Mouse (Mus musculus) stomach, embryonic 15.5 days (tissue): Measurements from ENCODE around the gene Fat1. TPM values are rescaled to one million over a fixed set of nuclear protein-coding genes. Genes with fewer than 3 reads are reported as not detected.

Experiments used
- ATAC-seq: fragments of 200-750 bp; cut with Nextera tagmentation; 2 replicates; pipeline ENCODE4 v1.8.0; 2017; ENCODE audit warnings: low read depth, moderate number of reproducible peaks, moderate TSS enrichment; ENCODE audit not compliant: insufficient read depth, low FRiP score
- H3K27ac ChIP-seq: fragments of 300-500 bp; sonication (generic); 2 replicates; pipeline ENCODE4 v1.5.1; 2015; ENCODE audit warnings: mild to moderate bottlenecking, inconsistent platforms
- H3K27me3 ChIP-seq: fragments of 300-500 bp; sonication (generic); replicated peaks from 2 replicates; pipeline ENCODE4 v1.6.1; 2015; ENCODE audit warnings: inconsistent platforms
- H3K36me3 ChIP-seq: fragments of 300-500 bp; sonication (generic); 2 replicates; pipeline ENCODE4 v1.6.1; 2015; ENCODE audit warnings: inconsistent platforms
- H3K4me1 ChIP-seq: fragments of 300-500 bp; sonication (generic); 2 replicates; pipeline ENCODE4 v1.6.1; 2015; ENCODE audit warnings: inconsistent platforms
- H3K4me2 ChIP-seq: fragments of 300-500 bp; sonication (generic); 2 replicates; pipeline ENCODE4 v1.6.1; 2015; ENCODE audit warnings: mild to moderate bottlenecking, inconsistent platforms
- H3K4me3 ChIP-seq: fragments of 300-500 bp; sonication (generic); replicated peaks from 2 replicates; pipeline ENCODE4 v1.5.1; 2015; ENCODE audit warnings: inconsistent platforms
- H3K9ac ChIP-seq: fragments of 300-500 bp; sonication (generic); 2 replicates; pipeline ENCODE4 v1.6.1; 2015; ENCODE audit warnings: inconsistent platforms
- H3K9me3 ChIP-seq: fragments of 300-500 bp; sonication (generic); 2 replicates; pipeline ENCODE4 v1.6.1; 2016; ENCODE audit warnings: inconsistent platforms
- WGBS: fragments of 180-500 bp; shearing (Covaris S2); methylation state at CpG from one replicate; pipeline ENCODE4 v1.1.7; 2015; 5-methylcytosine and 5-hydroxymethylcytosine counted together
- polyA plus RNA-seq: library from polyadenylated mRNA; unstranded; fragments of >200 nt; fragmentation: Nextera tagmentation; extraction: Ambion mirVana; gene quantifications from 2 replicates; pipeline ENCODE4 v1.2.1, GENCODE M21; 2015

Fat1 gene
- polyA plus RNA-seq, 1 experiment from 2014 or later, result 14.5 TPM

DNA sequence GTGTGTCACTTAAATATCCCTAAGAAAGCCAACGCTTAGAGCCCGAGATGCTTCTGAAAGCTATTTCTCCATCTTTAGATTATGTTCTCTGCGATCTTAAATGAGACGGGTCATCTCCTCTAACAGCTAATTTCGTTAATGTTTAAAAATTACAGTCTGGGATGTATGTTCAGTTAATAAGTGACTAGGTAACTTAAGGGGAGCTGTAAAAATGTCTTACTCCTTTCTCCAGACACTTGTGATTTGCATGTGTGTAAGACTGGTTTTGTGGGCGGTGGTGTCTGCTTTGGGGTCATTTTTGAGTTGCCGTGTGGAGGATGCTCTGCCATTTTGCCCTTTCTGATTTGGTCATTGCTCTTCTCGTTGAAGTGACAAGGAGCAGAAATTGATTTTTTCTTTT is 78.6 kb downstream of the Fat1 start:
- ATAC-seq, result no peak
- WGBS, result 86% methylated on average over 8 of the region's 8 CpGs
- H3K36me3 ChIP-seq, result peaks cover 29% of the 10 kb centered on the region
- no peaks in the 10 kb centered on the region for H3K4me1 ChIP-seq
- no peak overlapping the region for H3K9ac ChIP-seq
- no peaks in the 10 kb centered on the region for H3K9me3 ChIP-seq
- H3K4me3 ChIP-seq, result no peak overlapping the region
- H3K27me3 ChIP-seq, result no peaks in the 10 kb centered on the region
- no peak overlapping the region for H3K4me2 ChIP-seq
- H3K27ac ChIP-seq, result no peak overlapping the region

DNA sequence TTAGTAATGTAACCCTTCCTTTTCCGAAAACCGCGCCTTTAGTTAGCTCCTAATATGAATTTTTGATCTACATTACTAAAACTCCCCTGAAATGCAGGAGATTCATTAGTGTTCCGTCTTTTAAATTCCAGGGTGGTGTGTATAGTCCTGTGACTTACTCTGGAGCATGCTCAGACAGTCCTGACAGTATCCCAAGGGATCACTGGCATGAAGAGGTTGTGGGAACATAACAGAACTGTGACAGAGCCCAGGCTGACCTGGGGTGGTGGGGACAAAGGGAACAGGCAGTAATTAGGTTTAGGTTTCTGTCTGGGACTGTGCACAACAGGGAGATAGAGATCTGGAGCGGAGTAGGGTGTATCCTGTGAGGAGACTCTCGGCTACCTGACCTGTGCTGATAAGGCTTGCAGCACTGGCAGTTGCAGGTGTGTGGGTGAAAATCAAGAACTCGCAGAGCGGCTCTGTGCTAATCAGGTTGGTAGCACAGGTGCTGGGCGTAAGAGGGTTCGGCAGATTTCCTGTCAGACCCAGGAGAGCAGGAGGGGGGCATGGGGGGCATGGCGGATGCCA is 79.3 kb downstream of the Fat1 start:
- H3K36me3 ChIP-seq, result peaks cover 29% of the 10 kb centered on the region
- H3K4me1 ChIP-seq, result no peaks in the 10 kb centered on the region
- H3K27me3 ChIP-seq, result no peaks in the 10 kb centered on the region
- H3K4me2 ChIP-seq, result no peak overlapping the region
- H3K4me3 ChIP-seq, result no peak overlapping the region
- no peak overlapping the region for H3K27ac ChIP-seq
- no peaks in the 10 kb centered on the region for H3K9me3 ChIP-seq
- H3K9ac ChIP-seq, result no peak overlapping the region
- peak; percentile 47 for ATAC-seq
- WGBS, result 84% methylated on average over 11 of the region's 11 CpGs

DNA sequence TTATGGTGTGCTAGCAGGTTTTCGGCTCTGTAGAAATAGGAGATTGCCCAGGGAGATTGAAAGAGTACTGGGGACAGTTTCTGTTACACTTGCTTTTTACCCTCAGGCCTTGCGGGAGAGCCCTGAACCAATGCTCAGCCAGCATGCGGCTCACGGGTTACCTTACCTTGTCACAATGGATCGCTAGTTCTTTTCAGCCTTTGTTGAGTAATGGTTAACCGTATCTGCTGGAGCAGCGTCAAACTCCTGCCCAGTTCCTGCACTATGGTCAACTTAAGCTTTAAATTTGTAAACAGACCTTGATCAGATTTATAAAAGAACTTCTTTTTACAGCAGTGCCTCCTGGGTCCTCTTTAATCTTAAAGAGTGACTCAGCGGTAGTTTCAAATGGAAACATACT is 80.6 kb downstream of the Fat1 start:
- no peak for ATAC-seq
- H3K27ac ChIP-seq, result no peak overlapping the region
- no peaks in the 10 kb centered on the region for H3K9me3 ChIP-seq
- no peak overlapping the region for H3K9ac ChIP-seq
- no peaks in the 10 kb centered on the region for H3K4me1 ChIP-seq
- 69% methylated on average over 8 of the region's 8 CpGs for WGBS
- H3K27me3 ChIP-seq, result no peaks in the 10 kb centered on the region
- no peak overlapping the region for H3K4me2 ChIP-seq
- H3K36me3 ChIP-seq, result peaks cover 17% of the 10 kb centered on the region; the same call in 1 of the 2 replicates
- no peak overlapping the region for H3K4me3 ChIP-seq

DNA sequence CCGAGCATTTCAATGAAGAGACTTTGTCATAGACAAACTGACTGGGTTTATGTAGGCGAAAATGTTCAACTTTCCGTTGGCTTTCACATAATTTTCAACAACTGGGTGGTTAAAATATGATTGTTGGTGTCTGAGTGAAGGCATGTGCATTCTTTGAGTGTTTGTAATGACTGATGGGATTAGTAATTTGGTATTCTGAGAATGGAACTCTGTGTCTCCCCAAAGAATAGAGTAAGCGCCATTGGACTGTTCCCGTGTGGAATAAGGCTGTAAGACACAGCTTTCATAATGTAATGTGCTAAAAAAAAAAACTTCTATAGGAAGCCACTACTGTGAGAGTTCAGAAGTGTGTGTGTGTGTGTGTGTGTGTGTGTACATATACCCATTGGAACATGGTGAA is 84.0 kb downstream of the Fat1 start:
- Histone ChIP-seq H3K36me3 (peaks cover 31% of the 10 kb centered on the region), H3K4me1 (no peaks in the 10 kb centered on the region), H3K4me3 (no peak overlapping the region), H3K27me3 (no peaks in the 10 kb centered on the region), H3K9me3 (no peaks in the 10 kb centered on the region), H3K9ac (no peak overlapping the region), H3K4me2 (no peak overlapping the region), H3K27ac (no peak overlapping the region)
- ATAC-seq, result no peak
- WGBS, result 75% methylated on average over 5 of the region's 5 CpGs

DNA sequence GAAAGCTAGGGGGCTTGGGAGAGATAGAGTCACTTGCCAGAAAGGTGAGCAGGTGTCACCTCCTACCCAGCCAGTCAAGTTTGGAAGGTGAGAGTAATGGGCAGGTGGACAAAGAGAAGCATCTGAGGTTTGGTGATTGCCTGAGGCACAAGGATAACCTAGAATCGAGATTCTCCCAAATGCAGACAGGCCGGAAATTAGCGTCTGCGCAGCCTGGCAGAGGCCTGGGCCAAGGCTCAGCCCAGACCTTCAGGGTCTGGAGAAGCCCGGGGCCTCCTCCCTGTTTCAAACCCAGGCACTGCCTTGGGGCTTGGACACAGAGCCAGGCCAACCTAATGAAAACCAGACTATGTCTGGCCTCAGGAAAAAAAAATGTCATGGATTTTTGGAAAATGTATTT is 85.9 kb downstream of the Fat1 start:
- Histone ChIP-seq H3K27me3 (no peaks in the 10 kb centered on the region), H3K4me1 (no peaks in the 10 kb centered on the region), H3K9ac (no peak overlapping the region), H3K4me2 (no peak overlapping the region), H3K36me3 (peaks cover 50% of the 10 kb centered on the region), H3K9me3 (no peaks in the 10 kb centered on the region), H3K4me3 (no peak overlapping the region), H3K27ac (no peak overlapping the region)
- ATAC-seq, result no peak
- WGBS, result 75% methylated on average over 5 of the region's 5 CpGs

DNA sequence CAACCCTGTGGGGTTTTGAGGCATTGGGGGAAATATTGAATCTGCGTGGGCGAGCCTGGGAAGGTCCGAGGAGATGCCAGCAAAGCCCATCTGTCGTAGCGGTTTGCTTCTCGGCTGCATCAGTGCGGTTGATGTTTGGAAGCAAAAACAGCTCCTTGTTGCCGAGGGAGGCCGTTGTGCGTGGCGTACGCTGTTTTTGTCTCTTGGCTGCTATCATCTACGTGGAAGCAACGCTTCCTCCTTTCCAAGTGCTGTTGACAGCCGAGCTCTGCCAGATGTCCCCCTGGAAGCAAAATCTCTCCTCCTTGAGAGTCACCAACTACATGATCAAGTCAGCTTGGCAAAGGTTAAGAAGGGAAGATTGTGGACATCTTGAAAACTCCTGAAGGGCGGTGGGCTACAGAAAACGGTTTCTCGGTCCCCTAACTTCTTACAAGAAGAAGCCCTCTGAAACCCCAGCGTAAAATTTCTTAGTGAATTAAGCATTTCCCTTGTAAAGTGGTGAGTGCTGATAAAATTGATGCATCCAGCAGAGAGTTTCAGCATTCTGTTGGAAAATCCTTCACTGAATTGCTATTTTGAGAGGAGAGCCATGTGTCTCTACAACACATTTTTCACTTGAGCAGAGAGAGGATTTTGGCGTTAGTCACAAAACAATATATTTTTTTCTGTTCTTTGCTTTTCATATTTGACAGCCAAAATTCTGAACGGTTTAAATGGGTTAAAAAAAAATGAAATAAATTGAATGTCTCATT is 86.8 kb downstream of the Fat1 start:
- 76% methylated on average over 21 of the region's 21 CpGs for WGBS
- H3K9ac ChIP-seq, result no peak overlapping the region
- H3K4me3 ChIP-seq, result no peak overlapping the region
- no peak overlapping the region for H3K27ac ChIP-seq
- no peaks in the 10 kb centered on the region for H3K27me3 ChIP-seq
- no peaks in the 10 kb centered on the region for H3K9me3 ChIP-seq
- no peaks in the 10 kb centered on the region for H3K4me1 ChIP-seq
- no peak for ATAC-seq
- H3K36me3 ChIP-seq, result peaks cover 57% of the 10 kb centered on the region
- no peak overlapping the region for H3K4me2 ChIP-seq

DNA sequence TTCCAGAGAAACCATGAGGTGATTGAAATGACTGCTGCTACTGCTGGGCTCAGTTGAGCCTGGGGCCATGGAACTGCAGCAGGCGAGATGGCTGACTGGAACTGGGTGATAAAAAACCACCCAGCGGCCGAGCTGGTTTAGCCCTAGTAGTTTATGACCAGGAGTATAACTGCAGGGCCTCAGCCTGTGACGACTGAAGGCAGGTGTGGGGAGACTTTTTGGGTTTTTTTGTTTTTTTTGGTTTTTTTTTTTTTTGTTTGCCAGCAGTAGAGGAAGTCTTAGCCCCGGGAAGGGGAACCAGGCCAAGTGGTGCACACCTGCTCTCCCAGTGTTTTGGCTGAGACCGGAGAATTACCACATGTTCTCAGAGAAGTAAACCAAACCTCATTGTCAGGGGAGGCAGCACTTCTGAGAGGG is 92.8 kb downstream of the Fat1 start:
- Histone ChIP-seq H3K27ac (no peak overlapping the region), H3K4me2 (no peak overlapping the region), H3K4me3 (no peak overlapping the region), H3K9me3 (no peaks in the 10 kb centered on the region), H3K9ac (no peak overlapping the region), H3K27me3 (no peaks in the 10 kb centered on the region), H3K36me3 (peaks cover 67% of the 10 kb centered on the region), H3K4me1 (no peaks in the 10 kb centered on the region)
- no peak for ATAC-seq
- WGBS, result 71% methylated on average over 6 of the region's 6 CpGs

DNA sequence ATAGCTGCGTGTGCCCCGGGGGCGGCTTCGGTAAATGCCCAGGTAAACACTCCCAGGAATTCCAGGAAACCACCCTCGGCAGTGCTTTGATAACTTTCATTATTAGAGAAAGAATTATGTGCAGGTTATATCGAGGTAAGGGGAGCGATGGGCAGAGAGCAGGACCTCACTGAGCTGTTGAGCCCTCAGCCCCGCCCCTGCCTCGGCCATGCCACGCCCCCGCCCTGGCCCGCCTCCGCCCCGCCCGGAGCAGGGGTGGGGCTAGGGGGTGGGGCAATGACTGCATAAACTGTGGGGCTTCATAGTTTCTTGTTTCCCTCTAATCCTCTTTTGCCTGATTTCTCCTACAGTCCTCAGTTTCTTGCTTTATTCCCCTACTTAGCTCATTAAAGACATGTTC is 103.1 kb downstream of the Fat1 start:
- Histone ChIP-seq H3K4me1 (no peaks in the 10 kb centered on the region), H3K9me3 (no peaks in the 10 kb centered on the region), H3K4me2 (no peak overlapping the region), H3K27me3 (no peaks in the 10 kb centered on the region), H3K4me3 (no peak overlapping the region), H3K9ac (no peak overlapping the region), H3K36me3 (peaks cover 84% of the 10 kb centered on the region), H3K27ac (no peak overlapping the region)
- no peak for ATAC-seq
- WGBS, result 80% methylated on average over 15 of the region's 15 CpGs

DNA sequence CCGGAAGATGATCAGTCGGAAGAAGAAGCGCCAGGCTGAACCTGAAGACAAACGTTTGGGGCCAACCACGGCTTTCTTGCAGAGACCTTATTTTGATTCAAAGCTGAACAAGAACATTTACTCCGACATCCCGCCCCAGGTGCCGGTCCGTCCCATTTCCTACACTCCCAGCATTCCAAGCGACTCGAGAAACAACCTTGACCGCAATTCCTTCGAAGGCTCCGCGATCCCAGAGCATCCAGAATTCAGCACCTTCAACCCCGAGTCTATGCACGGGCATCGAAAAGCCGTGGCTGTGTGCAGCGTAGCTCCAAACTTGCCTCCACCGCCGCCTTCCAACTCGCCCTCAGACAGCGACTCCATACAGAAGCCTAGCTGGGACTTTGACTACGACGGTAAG is 108.9 kb downstream of the Fat1 start:
- 93% methylated on average over 26 of the region's 26 CpGs for WGBS
- H3K27ac ChIP-seq, result no peak overlapping the region
- H3K27me3 ChIP-seq, result no peaks in the 10 kb centered on the region
- H3K4me1 ChIP-seq, result no peaks in the 10 kb centered on the region
- no peak for ATAC-seq
- no peaks in the 10 kb centered on the region for H3K9me3 ChIP-seq
- H3K4me3 ChIP-seq, result no peak overlapping the region
- peaks cover 72% of the 10 kb centered on the region for H3K36me3 ChIP-seq
- no peak overlapping the region for H3K9ac ChIP-seq
- H3K4me2 ChIP-seq, result no peak overlapping the region

DNA sequence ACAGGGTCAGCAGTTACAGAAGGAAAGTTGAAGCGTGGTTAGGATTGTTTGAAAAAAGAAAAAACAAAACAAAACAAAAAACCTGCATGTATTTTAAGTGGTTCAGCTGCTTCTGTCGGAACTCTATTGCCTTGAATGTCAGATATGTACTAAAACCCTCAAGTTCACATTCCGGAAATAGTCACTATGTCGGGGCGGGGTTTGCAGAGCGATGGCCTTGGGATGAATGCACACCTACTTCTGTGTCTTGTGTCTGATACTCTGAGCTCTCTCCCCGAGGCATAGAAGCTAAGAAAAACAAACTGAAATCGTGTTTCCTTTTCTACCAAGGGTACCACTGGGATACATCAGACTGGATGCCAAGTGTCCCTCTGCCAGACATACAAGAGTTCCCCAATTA is 115.2 kb downstream of the Fat1 start:
- Histone ChIP-seq H3K4me3 (no peak overlapping the region), H3K4me2 (no peak overlapping the region), H3K9ac (no peak overlapping the region), H3K4me1 (no peaks in the 10 kb centered on the region), H3K9me3 (no peaks in the 10 kb centered on the region), H3K27ac (no peak overlapping the region), H3K27me3 (no peaks in the 10 kb centered on the region), H3K36me3 (peaks cover 47% of the 10 kb centered on the region)
- WGBS, result 88% methylated on average over 8 of the region's 8 CpGs
- no peak for ATAC-seq

DNA sequence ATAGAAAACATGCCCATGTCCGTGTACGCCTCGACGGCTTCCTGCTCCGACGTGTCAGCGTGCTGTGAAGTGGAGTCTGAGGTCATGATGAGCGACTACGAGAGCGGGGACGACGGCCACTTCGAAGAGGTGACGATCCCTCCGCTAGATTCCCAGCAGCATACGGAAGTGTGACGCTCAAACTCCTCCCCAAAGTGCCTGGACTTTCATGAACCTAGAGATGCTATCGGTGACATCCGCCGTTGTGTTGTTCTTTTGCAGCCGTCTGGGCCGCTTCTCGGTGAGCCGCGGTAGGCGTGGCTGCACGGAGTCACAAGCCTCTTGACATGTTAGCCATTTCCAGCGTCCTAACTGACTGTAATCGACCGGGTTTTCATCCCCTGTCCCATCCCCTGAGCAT is 116.0 kb downstream of the Fat1 start:
- WGBS, result 95% methylated on average over 30 of the region's 30 CpGs
- Histone ChIP-seq H3K27me3 (no peaks in the 10 kb centered on the region), H3K9me3 (no peaks in the 10 kb centered on the region), H3K4me2 (no peak overlapping the region), H3K4me3 (no peak overlapping the region), H3K27ac (no peak overlapping the region), H3K4me1 (no peaks in the 10 kb centered on the region), H3K9ac (no peak overlapping the region), H3K36me3 (peaks cover 44% of the 10 kb centered on the region)
- ATAC-seq, result no peak

DNA sequence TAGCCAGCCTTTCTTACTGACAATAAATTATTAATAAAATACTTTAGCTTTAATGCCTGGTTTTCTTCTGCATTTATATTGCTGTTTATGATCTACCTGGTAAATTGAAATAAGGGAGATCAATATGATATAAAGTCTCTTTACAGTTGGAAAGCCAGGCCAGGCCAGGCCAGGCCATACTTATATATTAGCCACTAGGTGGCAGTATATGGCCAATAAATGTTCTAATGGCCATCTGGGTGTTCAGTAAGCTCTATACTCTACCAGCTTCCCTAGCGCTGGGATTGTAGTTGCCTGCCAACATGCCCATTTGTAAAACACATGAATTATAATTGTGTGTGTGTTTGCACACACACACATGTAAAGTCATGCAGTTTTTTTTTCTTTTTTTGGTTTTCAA is 117.0 kb downstream of the Fat1 start:
- Histone ChIP-seq H3K36me3 (peaks cover 39% of the 10 kb centered on the region), H3K4me1 (no peaks in the 10 kb centered on the region), H3K27ac (no peak overlapping the region), H3K27me3 (no peaks in the 10 kb centered on the region), H3K9me3 (no peaks in the 10 kb centered on the region), H3K4me3 (no peak overlapping the region), H3K4me2 (no peak overlapping the region), H3K9ac (no peak overlapping the region)
- no peak for ATAC-seq
- WGBS, result 83% methylated on average over 1 of the region's 1 CpGs
